Comparison of ENCODE assay signal across 9 mouse cellular contexts in genomic region chr3:97051264-97051744, GRCm38 (mm10).
DNase-seq lines count a peak whose midpoint lies in the region; ATAC-seq lines count a peak whose summit lies in the region.
"Had no signal": no experiment of that assay in that cellular context is flagged by ENCODE, and none has a peak within 500 bp of the region (broad histone marks: within the 10 kb centered on the region; RNA-seq: fewer than 3 reads in every experiment).

No protein-coding gene starts in this region.

- peak overlapping the region; percentile 21; the same call in 1 of the 2 replicates for H3K4me2 ChIP-seq in kidney, embryonic 14.5 days (replicated peaks; ENCODE audit: low read depth, low read length)
- no peak overlapping the region for H3K4me2 ChIP-seq in lung, embryonic 16.5 days (ENCODE audit: low read depth, low read length)
- no peak overlapping the region for H3K4me2 ChIP-seq in liver, embryonic 11.5 days

- H3K27me3 ChIP-seq in kidney, embryonic 14.5 days (ENCODE audit: control insufficient read depth, insufficient read depth, low read length) = no peaks in the 10 kb centered on the region
- H3K27me3 ChIP-seq in embryonic facial prominence, embryonic 10.5 days (replicated peaks; ENCODE audit: low read depth, poor library complexity, severe bottlenecking) = no peaks in the 10 kb centered on the region
- H3K27me3 ChIP-seq in lung, embryonic 16.5 days (ENCODE audit: control insufficient read depth, insufficient read depth, low read depth, low read length) = no peaks in the 10 kb centered on the region
- H3K27me3 ChIP-seq in liver, embryonic 11.5 days (replicated peaks; ENCODE audit: control insufficient read depth, insufficient read depth, low read length) = no peaks in the 10 kb centered on the region

- ATAC-seq in kidney, embryonic 14.5 days (ENCODE audit: low FRiP score, low TSS enrichment) = peak; percentile 72
- peak; percentile 80 for ATAC-seq in lung, embryonic 16.5 days (ENCODE audit: low read depth)
- ATAC-seq in liver, embryonic 11.5 days (replicated peaks; ENCODE audit: low FRiP score) = no peak

- DNase-seq in kidney, adult 18-20 months = no peak
- peak; percentile 49 for DNase-seq in adrenal gland, postnatal 14 days
- DNase-seq in embryonic facial prominence, embryonic 10.5 days (ENCODE audit: low spot score) = no peak
- no peak for DNase-seq in right cerebral cortex, postnatal 25 days
- no peak for DNase-seq in layer of hippocampus, adult 9-10 months (ENCODE audit: low spot score)
- DNase-seq in liver, embryonic 11.5 days (ENCODE audit: low spot score) = no peak
- DNase-seq: cerebellum, adult 11-12 months had no signal

- H3K4me1 ChIP-seq in kidney, embryonic 14.5 days (ENCODE audit: control insufficient read depth, insufficient read depth, low read length) = no peaks in the 10 kb centered on the region; the same call in 1 of the 2 replicates
- H3K4me1 ChIP-seq in embryonic facial prominence, embryonic 10.5 days = peaks cover 29% of the 10 kb centered on the region
- peaks cover 16% of the 10 kb centered on the region for H3K4me1 ChIP-seq in lung, embryonic 16.5 days (replicated peaks; ENCODE audit: control insufficient read depth, insufficient read depth, low read length)
- H3K4me1 ChIP-seq in liver, embryonic 11.5 days (replicated peaks; ENCODE audit: control insufficient read depth, insufficient read depth, low read length) = no peaks in the 10 kb centered on the region

- 18% methylated on average over 13 of the region's 13 CpGs for WGBS in kidney, embryonic 14.5 days
- 52% methylated on average over 13 of the region's 13 CpGs for WGBS in embryonic facial prominence, embryonic 10.5 days
- WGBS in lung, embryonic 16.5 days = 22% methylated on average over 13 of the region's 13 CpGs
- 55% methylated on average over 13 of the region's 13 CpGs for WGBS in liver, embryonic 11.5 days

- H3K4me3 ChIP-seq in kidney, embryonic 14.5 days (ENCODE audit: low read length) = no peak overlapping the region
- H3K4me3 ChIP-seq in embryonic facial prominence, embryonic 10.5 days = no peak overlapping the region
- no peak overlapping the region for H3K4me3 ChIP-seq in lung, embryonic 16.5 days (ENCODE audit: low read length)
- H3K4me3 ChIP-seq in liver, embryonic 11.5 days (ENCODE audit: low read depth, low read length) = no peak overlapping the region

- H3K27ac ChIP-seq in kidney, embryonic 14.5 days (ENCODE audit: low read depth, low read length) = 0 out of 2 replicates have a peak overlapping the region, but pooled peaks have one; percentile 30
- H3K27ac ChIP-seq in embryonic facial prominence, embryonic 10.5 days (replicated peaks) = peak overlapping the region; percentile 25
- peak overlapping the region; percentile 46 for H3K27ac ChIP-seq in lung, embryonic 16.5 days (ENCODE audit: low read length)
- no peak overlapping the region for H3K27ac ChIP-seq in liver, embryonic 11.5 days (ENCODE audit: low read depth, low read length)

- H3K9me3 ChIP-seq in kidney, embryonic 14.5 days (ENCODE audit: control insufficient read depth, low read length) = no peaks in the 10 kb centered on the region
- H3K9me3 ChIP-seq in embryonic facial prominence, embryonic 10.5 days = peaks cover 3% of the 10 kb centered on the region; the same call in 1 of the 2 replicates
- H3K9me3 ChIP-seq in lung, embryonic 16.5 days (ENCODE audit: control insufficient read depth, low read length) = no peaks in the 10 kb centered on the region
- H3K9me3 ChIP-seq in liver, embryonic 11.5 days (ENCODE audit: control insufficient read depth, low read length) = no peaks in the 10 kb centered on the region

- H3K36me3 ChIP-seq in kidney, embryonic 14.5 days (ENCODE audit: control insufficient read depth, insufficient read depth, low read length) = no peaks in the 10 kb centered on the region
- no peaks in the 10 kb centered on the region for H3K36me3 ChIP-seq in embryonic facial prominence, embryonic 10.5 days (replicated peaks)
- H3K36me3 ChIP-seq in lung, embryonic 16.5 days (ENCODE audit: control insufficient read depth, insufficient read depth, low read length) = no peaks in the 10 kb centered on the region
- H3K36me3 ChIP-seq in liver, embryonic 11.5 days (ENCODE audit: control insufficient read depth, insufficient read depth, low read length) = no peaks in the 10 kb centered on the region

- H3K9ac ChIP-seq in kidney, embryonic 14.5 days (ENCODE audit: low read depth, low read length) = no peak overlapping the region
- H3K9ac ChIP-seq in lung, embryonic 16.5 days (ENCODE audit: low read length) = no peak overlapping the region
- no peak overlapping the region for H3K9ac ChIP-seq in liver, embryonic 11.5 days (ENCODE audit: low read depth, low read length)
